Mouse (Mus musculus) hindbrain, embryonic 10.5 days (tissue): ENCODE data around the gene Acoxl. TPM values are rescaled to one million over a fixed set of nuclear protein-coding genes. Genes with fewer than 3 reads are reported as not detected.
A peak's percentile ranks its signal among the peaks of the same experiment; 100 is the strongest.

ENCODE experiments used
- DNase-seq: peaks from one replicate; pipeline ENCODE4 v3.0.0-alpha.2; 2017; ENCODE audit warnings: low spot score
- H3K27ac ChIP-seq: fragments of 300-500 bp; sonication (generic); 2 replicates; pipeline ENCODE4 v1.5.1; 2016; ENCODE audit warnings: mild to moderate bottlenecking, moderate library complexity
- H3K27me3 ChIP-seq: fragments of 300-500 bp; sonication (generic); 2 replicates; pipeline ENCODE4 v1.6.1; 2016; ENCODE audit warnings: mild to moderate bottlenecking; ENCODE audit not compliant: poor library complexity, insufficient read depth, severe bottlenecking
- H3K36me3 ChIP-seq: fragments of 300-500 bp; sonication (generic); 2 replicates; pipeline ENCODE4 v1.6.1; 2016; ENCODE audit warnings: mild to moderate bottlenecking, moderate library complexity
- H3K4me1 ChIP-seq: fragments of 300-500 bp; sonication (generic); replicated peaks from 2 replicates; pipeline ENCODE4 v1.6.1; 2016; ENCODE audit warnings: mild to moderate bottlenecking
- H3K4me3 ChIP-seq: fragments of 300-500 bp; sonication (generic); 2 replicates; pipeline ENCODE4 v1.5.1; 2016; ENCODE audit warnings: mild to moderate bottlenecking, moderate library complexity
- H3K9me3 ChIP-seq: fragments of 300-500 bp; sonication (generic); 2 replicates; pipeline ENCODE4 v1.6.1; 2016; ENCODE audit warnings: mild to moderate bottlenecking, moderate library complexity
- WGBS: fragments of 180-500 bp; shearing (Covaris S2); methylation state at CpG from one replicate; pipeline ENCODE4 v1.1.7; 2016; 5-methylcytosine and 5-hydroxymethylcytosine counted together
- polyA plus RNA-seq: library from polyadenylated mRNA; unstranded; fragments of >200 nt; fragmentation: Nextera tagmentation; extraction: Ambion mirVana; gene quantifications from 2 replicates; pipeline ENCODE4 v1.2.1, GENCODE M21; 2016

Acoxl gene
- polyA plus RNA-seq, 1 experiment from 2014 or later, result 0.07 TPM

GRCm38 (mm10) chr2:127907679-127908042 lies 69.0 kb downstream of the Acoxl start:
- H3K27me3 ChIP-seq, result peaks cover 46% of the 10 kb centered on the region
- H3K4me1 ChIP-seq, result peaks cover 57% of the 10 kb centered on the region
- H3K27ac ChIP-seq, result peak overlapping the region; percentile 57

DNA sequence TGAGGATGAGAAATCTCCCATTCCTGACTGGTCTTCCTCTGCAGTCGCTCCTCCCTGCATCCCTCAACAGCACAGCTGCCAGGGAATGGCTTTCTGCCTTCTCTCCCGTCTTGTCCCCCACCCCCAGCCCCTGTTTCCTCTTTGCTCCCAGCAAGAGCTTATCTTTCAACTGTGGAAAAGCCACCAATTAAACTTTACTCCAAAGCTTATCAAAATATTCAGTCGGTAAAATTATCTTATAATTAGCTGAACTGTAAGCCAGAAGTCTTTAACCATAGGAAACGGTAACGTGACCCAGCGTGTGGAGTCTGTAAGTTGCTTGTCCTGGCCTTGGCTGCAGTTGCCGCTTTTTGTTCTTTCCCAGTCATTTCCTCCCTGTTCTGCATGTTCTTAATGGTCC lies 70.2 kb downstream of the Acoxl start:
- Histone ChIP-seq H3K27ac (peak overlapping the region; percentile 57), H3K27me3 (peaks cover 40% of the 10 kb centered on the region), H3K9me3 (no peaks in the 10 kb centered on the region), H3K4me1 (peaks cover 57% of the 10 kb centered on the region), H3K4me3 (no peak overlapping the region), H3K36me3 (no peaks in the 10 kb centered on the region)
- WGBS, result 40% methylated on average over 7 of the region's 7 CpGs
- DNase-seq, result no peak

More at GRCm38 (mm10) chr2:127907679-127908042, 69.0 kb downstream of the Acoxl start:
- peak; percentile 86 for DNase-seq
- Histone ChIP-seq H3K36me3 (no peaks in the 10 kb centered on the region), H3K4me3 (0 out of 2 replicates have a peak overlapping the region, but pooled peaks have one; percentile 6), H3K9me3 (no peaks in the 10 kb centered on the region)
- 4% methylated on average over 1 of the region's 1 CpGs for WGBS

- DNase-seq, result no peak
- WGBS, result 92% methylated on average over 4 of the region's 4 CpGs
Measured at GRCm38 (mm10) chr2:127909790-127910189, 71.1 kb downstream of the Acoxl start.

DNA sequence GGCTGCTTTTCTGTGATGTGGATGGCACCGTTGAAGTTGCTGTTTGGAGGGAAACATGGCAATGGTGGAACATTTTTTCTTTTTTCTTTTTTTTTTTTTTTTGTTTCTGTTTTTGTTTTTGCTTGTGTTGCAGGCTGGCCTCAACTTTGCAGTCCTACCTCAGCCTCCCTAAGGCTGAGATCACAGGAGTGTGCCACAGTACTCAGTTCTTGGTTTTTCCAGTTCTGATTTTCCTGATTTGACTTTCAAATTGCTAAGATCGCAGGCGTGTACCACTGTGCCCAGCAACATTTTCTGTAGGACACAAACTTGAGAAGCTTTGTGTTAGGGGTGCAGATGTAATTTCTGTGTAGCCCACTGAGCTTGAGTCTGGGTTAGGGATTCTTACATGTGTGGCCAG lies 72.9 kb downstream of the Acoxl start:
- 92% methylated on average over 3 of the region's 3 CpGs for WGBS
- Histone ChIP-seq H3K4me3 (no peak overlapping the region), H3K27ac (no peak overlapping the region), H3K36me3 (no peaks in the 10 kb centered on the region), H3K9me3 (no peaks in the 10 kb centered on the region), H3K27me3 (peaks cover 16% of the 10 kb centered on the region), H3K4me1 (peaks cover 34% of the 10 kb centered on the region)
- no peak for DNase-seq

More at GRCm38 (mm10) chr2:127909790-127910189, 71.1 kb downstream of the Acoxl start:
- Histone ChIP-seq H3K27me3 (peaks cover 31% of the 10 kb centered on the region), H3K9me3 (no peaks in the 10 kb centered on the region), H3K4me1 (peaks cover 52% of the 10 kb centered on the region), H3K36me3 (no peaks in the 10 kb centered on the region), H3K4me3 (no peak overlapping the region), H3K27ac (peak overlapping the region; percentile 45; the same call in 1 of the 2 replicates)

GRCm38 (mm10) chr2:127914047-127914446 lies 75.4 kb downstream of the Acoxl start:
- H3K27me3 ChIP-seq, result peaks cover 10% of the 10 kb centered on the region
- WGBS, result 89% methylated on average over 5 of the region's 5 CpGs

DNA sequence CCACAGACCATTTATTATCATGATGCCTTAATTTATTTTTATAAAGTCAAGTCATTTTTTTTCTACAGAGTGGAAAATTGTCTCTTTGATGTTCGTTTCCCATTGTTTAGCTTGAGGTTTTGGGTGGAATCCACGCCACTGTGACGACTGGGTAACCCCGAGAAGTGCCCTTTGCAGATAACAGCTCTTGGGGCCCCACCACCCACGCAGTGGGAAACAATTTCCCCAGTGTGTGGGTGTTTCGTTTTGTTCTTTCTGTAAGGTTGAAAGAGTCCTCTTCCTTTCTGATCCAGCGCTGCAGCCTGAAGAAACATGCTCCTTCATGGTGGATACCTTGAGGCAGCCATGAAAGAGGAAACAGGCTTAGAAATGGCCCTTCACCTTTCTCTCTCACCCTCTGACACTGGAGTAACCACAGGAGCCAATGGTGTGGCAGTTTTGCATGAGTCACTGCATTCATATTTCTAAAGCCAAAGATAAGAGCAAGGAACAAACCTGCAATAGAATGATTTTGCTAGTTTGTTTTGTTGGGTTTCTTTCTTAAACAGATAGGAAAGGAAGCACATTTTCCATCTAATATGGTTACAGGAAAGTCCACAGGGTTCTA lies 78.2 kb downstream of the Acoxl start:
- Histone ChIP-seq H3K9me3 (no peaks in the 10 kb centered on the region), H3K27me3 (no peaks in the 10 kb centered on the region), H3K4me3 (no peak overlapping the region), H3K27ac (no peak overlapping the region), H3K4me1 (peaks cover 2% of the 10 kb centered on the region), H3K36me3 (no peaks in the 10 kb centered on the region)
- WGBS, result 69% methylated on average over 7 of the region's 7 CpGs
- no peak for DNase-seq

More at GRCm38 (mm10) chr2:127914047-127914446, 75.4 kb downstream of the Acoxl start:
- no peaks in the 10 kb centered on the region for H3K36me3 ChIP-seq
- H3K9me3 ChIP-seq, result no peaks in the 10 kb centered on the region
- H3K4me1 ChIP-seq, result peaks cover 9% of the 10 kb centered on the region
- DNase-seq, result no peak
- H3K4me3 ChIP-seq, result no peak overlapping the region
- no peak overlapping the region for H3K27ac ChIP-seq

- H3K9me3 ChIP-seq, result no peaks in the 10 kb centered on the region
- H3K4me3 ChIP-seq, result no peak overlapping the region
- no peaks in the 10 kb centered on the region for H3K36me3 ChIP-seq
- H3K4me1 ChIP-seq, result peaks cover 18% of the 10 kb centered on the region
- H3K27ac ChIP-seq, result no peak overlapping the region
- WGBS, result 97% methylated on average over 1 of the region's 1 CpGs
- no peak for DNase-seq
- H3K27me3 ChIP-seq, result no peaks in the 10 kb centered on the region
Measured at GRCm38 (mm10) chr2:127919740-127920139, 81.1 kb downstream of the Acoxl start.

DNA sequence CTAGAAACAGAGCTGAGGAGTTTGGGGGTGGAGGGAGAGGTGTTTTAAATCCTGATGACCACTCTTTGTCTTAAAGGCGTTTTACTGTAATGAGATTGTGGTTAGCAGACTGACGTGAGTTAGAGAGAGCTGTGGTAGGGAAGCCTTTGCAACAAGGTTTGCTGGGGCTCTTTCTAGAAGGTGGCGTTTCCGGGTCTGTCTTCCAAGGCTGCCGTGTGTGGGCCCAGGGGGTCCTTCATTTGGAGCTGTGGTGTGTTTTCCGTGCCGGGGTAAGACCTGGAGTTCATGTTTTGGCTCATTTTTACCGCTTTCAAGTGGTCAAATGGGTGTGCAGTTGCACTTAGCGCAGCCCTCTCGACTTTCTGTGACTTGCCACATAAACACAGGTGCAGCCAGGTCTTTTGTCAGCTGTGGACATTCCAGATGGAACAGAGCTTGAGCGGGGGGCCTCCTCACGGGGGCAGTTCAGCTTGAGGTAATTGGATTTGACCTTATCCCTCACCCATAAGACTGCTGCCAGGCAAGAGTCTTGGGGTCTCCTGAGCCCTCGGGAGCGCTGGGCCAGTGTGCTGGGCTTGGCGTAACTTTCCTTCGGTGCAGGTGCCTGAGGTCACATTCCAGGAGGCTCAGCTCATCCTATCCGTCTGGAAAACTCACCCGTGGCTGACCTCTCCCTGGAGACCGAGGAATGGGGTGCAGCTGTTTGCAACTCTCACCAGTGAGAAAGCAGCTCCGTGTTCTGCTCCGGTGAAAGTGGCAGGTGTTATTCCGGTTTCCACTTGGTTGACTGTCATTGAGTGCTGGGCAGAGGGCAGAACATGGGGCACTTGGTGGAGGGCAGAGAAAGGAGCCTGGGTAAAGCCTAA lies 83.6 kb downstream of the Acoxl start:
- 59% methylated on average over 22 of the region's 22 CpGs for WGBS
- Histone ChIP-seq H3K27me3 (peaks cover 4% of the 10 kb centered on the region; the same call in 1 of the 2 replicates), H3K4me1 (peaks cover 31% of the 10 kb centered on the region), H3K27ac (peak overlapping the region; percentile 26; the same call in 1 of the 2 replicates), H3K4me3 (no peak overlapping the region), H3K9me3 (no peaks in the 10 kb centered on the region), H3K36me3 (no peaks in the 10 kb centered on the region)
- peak; percentile 13 for DNase-seq

GRCm38 (mm10) chr2:127923077-127923680 lies 84.5 kb downstream of the Acoxl start:
- no peak for DNase-seq
- 82% methylated on average over 5 of the region's 5 CpGs for WGBS
- H3K36me3 ChIP-seq, result no peaks in the 10 kb centered on the region

DNA sequence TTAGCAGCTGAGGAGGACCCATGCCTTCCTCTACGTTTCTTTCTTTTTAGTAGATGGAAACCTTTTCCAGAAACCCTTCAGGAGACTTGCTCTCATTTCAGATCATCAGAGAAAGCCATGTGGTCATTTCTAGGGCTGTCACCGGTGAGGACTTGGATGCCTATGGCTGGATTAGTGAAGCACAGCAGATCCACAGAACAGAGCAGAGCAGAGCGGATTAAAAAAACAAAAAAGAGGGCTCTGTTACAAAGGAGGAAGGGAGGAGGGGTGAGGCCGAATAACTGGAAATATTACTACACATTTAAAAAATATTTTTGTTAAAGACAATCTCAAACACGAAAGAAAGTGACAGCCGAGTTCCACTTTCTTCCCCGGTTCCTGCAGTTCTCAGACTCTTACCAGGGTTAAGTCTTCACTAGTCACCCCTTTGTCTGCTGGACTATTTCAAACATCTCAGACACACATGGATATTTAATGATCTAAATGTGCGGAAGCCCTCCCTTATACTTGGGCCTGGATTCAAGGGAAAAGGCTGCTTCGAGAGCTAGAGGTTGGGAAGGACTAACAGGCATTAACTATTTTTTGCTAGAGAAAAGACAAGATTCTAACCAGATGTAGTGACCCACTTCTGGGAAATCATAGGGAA lies 88.1 kb downstream of the Acoxl start:
- Histone ChIP-seq H3K4me3 (no peak overlapping the region), H3K27ac (0 out of 2 replicates have a peak overlapping the region, but pooled peaks have one; percentile 66), H3K36me3 (no peaks in the 10 kb centered on the region), H3K27me3 (peaks cover 4% of the 10 kb centered on the region; the same call in 1 of the 2 replicates), H3K4me1 (peaks cover 60% of the 10 kb centered on the region), H3K9me3 (no peaks in the 10 kb centered on the region)
- no peak for DNase-seq
- WGBS, result 82% methylated on average over 9 of the region's 9 CpGs

More at GRCm38 (mm10) chr2:127923077-127923680, 84.5 kb downstream of the Acoxl start:
- Histone ChIP-seq H3K27ac (0 out of 2 replicates have a peak overlapping the region, but pooled peaks have one; percentile 26), H3K9me3 (no peaks in the 10 kb centered on the region), H3K27me3 (peaks cover 4% of the 10 kb centered on the region; the same call in 1 of the 2 replicates), H3K4me1 (peaks cover 40% of the 10 kb centered on the region), H3K4me3 (no peak overlapping the region)

DNA sequence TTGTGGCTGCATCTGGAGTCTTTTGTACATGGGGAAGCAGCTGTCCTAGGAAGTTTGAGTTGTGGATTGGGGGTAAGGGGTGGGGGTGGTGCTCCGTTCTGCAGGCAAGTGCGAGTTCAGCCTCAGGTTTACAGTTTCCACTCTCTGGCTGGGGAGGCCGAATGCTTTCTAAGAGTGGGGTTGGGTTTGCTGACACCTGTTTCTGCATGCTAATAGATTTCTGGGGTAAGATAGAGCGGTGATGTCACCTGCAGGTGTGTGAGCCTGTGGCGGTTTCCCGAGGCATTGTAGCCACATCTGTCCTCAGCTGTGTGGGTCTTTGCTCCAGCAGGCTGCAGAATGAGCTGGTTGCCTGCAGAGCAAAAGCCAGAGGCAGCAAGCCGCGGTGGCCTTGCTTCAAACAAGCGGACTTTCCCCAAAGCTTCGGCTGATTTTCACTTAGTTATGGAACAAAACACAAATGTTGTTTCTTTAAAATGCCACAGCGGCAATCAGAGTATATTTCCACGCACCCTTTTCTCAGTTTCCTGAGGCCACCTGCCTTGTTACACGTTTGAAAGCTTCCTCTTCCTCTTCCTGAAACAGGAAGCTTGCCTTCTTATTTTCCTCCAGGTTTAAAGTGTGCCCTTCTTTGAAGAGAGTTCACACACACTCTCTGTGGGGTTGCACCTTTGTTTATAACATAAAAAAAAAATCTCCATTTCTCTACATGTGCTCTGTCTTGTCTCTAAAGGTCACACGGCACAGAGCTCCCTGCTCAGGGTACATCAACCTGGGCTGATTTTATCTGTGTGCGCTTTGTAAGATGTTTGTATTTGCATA lies 89.0 kb downstream of the Acoxl start:
- H3K9me3 ChIP-seq, result no peaks in the 10 kb centered on the region
- H3K4me3 ChIP-seq, result no peak overlapping the region
- peak overlapping the region; percentile 66 for H3K27ac ChIP-seq
- H3K36me3 ChIP-seq, result no peaks in the 10 kb centered on the region
- peaks cover 4% of the 10 kb centered on the region; the same call in 1 of the 2 replicates for H3K27me3 ChIP-seq
- WGBS, result 28% methylated on average over 15 of the region's 15 CpGs
- H3K4me1 ChIP-seq, result peaks cover 52% of the 10 kb centered on the region
- DNase-seq, result peak; percentile 9
